Mouse (Mus musculus) embryo, embryonic 11.5 days (tissue): ENCODE measurements around the gene Gm21981.
"Not testable (repeated sequence)": the region's sequence is repeated elsewhere in the genome, so short reads cannot be mapped to it uniquely, and the experiment has no call there.

ENCODE experiments used
- DNase-seq: peaks from one replicate; pipeline ENCODE4 v3.0.0-alpha.2; 2012; ENCODE audit warnings: low read depth, low spot score

The Gm21981 gene

GRCm38 (mm10) chr17:47669166-47669565 is 25.1 kb downstream of the Gm21981 start:
- no peak for DNase-seq

- no peak for DNase-seq
Observed at GRCm38 (mm10) chr17:47664474-47664873, 29.8 kb downstream of the Gm21981 start.

GRCm38 (mm10) chr17:47663009-47663713 is 31.1 kb downstream of the Gm21981 start:
- DNase-seq, result no peak

- no peak for DNase-seq
Observed at GRCm38 (mm10) chr17:47658741-47659243, 35.5 kb downstream of the Gm21981 start.

GRCm38 (mm10) chr17:47657901-47658300 is 36.4 kb downstream of the Gm21981 start:
- no peak for DNase-seq

GRCm38 (mm10) chr17:47655697-47656096 is 38.6 kb downstream of the Gm21981 start:
- no peak for DNase-seq

- not testable (repeated sequence) for DNase-seq
Observed at GRCm38 (mm10) chr17:47654346-47654745, 39.9 kb downstream of the Gm21981 start.

- DNase-seq, result no peak
Observed at GRCm38 (mm10) chr17:47651953-47652352, 42.3 kb downstream of the Gm21981 start.

GRCm38 (mm10) chr17:47648966-47649365 is 45.3 kb downstream of the Gm21981 start:
- DNase-seq, result no peak

- DNase-seq, result peak; percentile 41
Observed at GRCm38 (mm10) chr17:47646683-47647082, 47.6 kb downstream of the Gm21981 start.

GRCm38 (mm10) chr17:47642992-47643391 is 51.3 kb downstream of the Gm21981 start:
- DNase-seq, result no peak
